Mouse (Mus musculus): ENCODE results near the gene Poldip2.

GRCm38 (mm10) chr11:78466242-78466912 lies 45.6 kb upstream of the Poldip2 start:
- no peak for TF ChIP-seq CTCF (conservative IDR thresholded peaks at IDR 0.05 in 1 of 2, IDR thresholded peaks at IDR 0.05 in 1 of 2; ENCODE audit: low read depth in 2 of 2, low read length in 2 of 2)
- no peak for TF ChIP-seq EP300 (IDR thresholded peaks at IDR 0.05; ENCODE audit: low read length)
- TF ChIP-seq POLR2A (IDR thresholded peaks at IDR 0.05; ENCODE audit: low read depth, low read length) = no peak
- TF ChIP-seq ELF1 (IDR thresholded peaks at IDR 0.05; ENCODE audit: low read depth, low read length) = peak; percentile 35; the same call in 1 of the 2 replicates
- no peak for TF ChIP-seq E2F4 (IDR thresholded peaks at IDR 0.05; ENCODE audit: insufficient replicate concordance, low read depth, low read length)
- TF ChIP-seq MXI1 (IDR thresholded peaks at IDR 0.05; ENCODE audit: low read depth, low read length) = no peak
- no peak for TF ChIP-seq ZNF384 (IDR thresholded peaks at IDR 0.05; ENCODE audit: low read depth, low read length)
- TF ChIP-seq UBTF (IDR thresholded peaks at IDR 0.05; ENCODE audit: low read depth, low read length) = no peak
- TF ChIP-seq CHD1 (IDR thresholded peaks at IDR 0.05; ENCODE audit: low read depth, low read length) = no peak
- no peak for TF ChIP-seq ETS1 (conservative IDR thresholded peaks at IDR 0.05; ENCODE audit: low read depth, low read length)
- TF ChIP-seq MEF2A (IDR thresholded peaks at IDR 0.05; ENCODE audit: borderline replicate concordance, low read depth, low read length) = no peak
- TF ChIP-seq TCF12 (IDR thresholded peaks at IDR 0.05; ENCODE audit: low read depth, low read length) = no peak
- TF ChIP-seq HCFC1 (IDR thresholded peaks at IDR 0.05; ENCODE audit: low read depth, low read length) = no peak
- TF ChIP-seq MAZ (IDR thresholded peaks at IDR 0.05; ENCODE audit: low read depth, low read length) = no peak
